7 mouse cellular contexts compared by ENCODE assay signal in genomic region chr19:16050220-16051055, GRCm38 (mm10).
DNase-seq lines count a peak whose midpoint lies in the region; ATAC-seq lines count a peak whose summit lies in the region.

No protein-coding gene starts in this region.

- no peaks in the 10 kb centered on the region for H3K36me3 ChIP-seq in forebrain, embryonic 15.5 days
- H3K36me3 ChIP-seq in liver, embryonic 16.5 days (ENCODE audit: control insufficient read depth, insufficient read depth) = no peaks in the 10 kb centered on the region

- 3% methylated on average over 18 of the region's 18 CpGs for WGBS in forebrain, embryonic 15.5 days
- 28% methylated on average over 18 of the region's 18 CpGs for WGBS in liver, embryonic 16.5 days (ENCODE audit: insufficient replicate concordance)

- peak overlapping the region; percentile 12; the same call in 1 of the 2 replicates for H3K27ac ChIP-seq in forebrain, embryonic 15.5 days (replicated peaks)
- no peak overlapping the region for H3K27ac ChIP-seq in liver, embryonic 16.5 days (ENCODE audit: low read length)

- no peaks in the 10 kb centered on the region for H3K27me3 ChIP-seq in forebrain, embryonic 15.5 days
- H3K27me3 ChIP-seq in liver, embryonic 16.5 days (ENCODE audit: control insufficient read depth, insufficient read depth, low read depth, low read length) = no peaks in the 10 kb centered on the region

- H3K4me1 ChIP-seq in forebrain, embryonic 15.5 days = peaks cover 13% of the 10 kb centered on the region
- no peaks in the 10 kb centered on the region for H3K4me1 ChIP-seq in liver, embryonic 16.5 days (ENCODE audit: control insufficient read depth, low read depth, low read length)

- peak overlapping the region; percentile 63 for H3K4me2 ChIP-seq in forebrain, embryonic 15.5 days (replicated peaks)
- H3K4me2 ChIP-seq in liver, embryonic 16.5 days (ENCODE audit: low read depth, low read length) = peak overlapping the region; percentile 50

- H3K4me3 ChIP-seq in forebrain, embryonic 15.5 days = peak overlapping the region; percentile 38
- peak overlapping the region; percentile 42 for H3K4me3 ChIP-seq in liver, embryonic 16.5 days (ENCODE audit: low read depth, low read length)

- peak overlapping the region; percentile 33; the same call in 1 of the 2 replicates for H3K9ac ChIP-seq in forebrain, embryonic 15.5 days (replicated peaks)
- H3K9ac ChIP-seq in liver, embryonic 16.5 days (ENCODE audit: low read depth, low read length) = no peak overlapping the region

- DNase-seq in CD4-positive, CD25-positive, alpha-beta regulatory T cell, adult 2 months (ENCODE audit: low read depth, low spot score) = peak; percentile 19
- peak; percentile 66 for DNase-seq in Muller cell, postnatal 12 days (ENCODE audit: inconsistent ontology term)
- peak; percentile 19 to 58 for DNase-seq in layer of hippocampus, adult 18-20 months (ENCODE audit: low spot score in 2 of 2)
- peak; percentile 31 for DNase-seq in retina, embryonic 14.5 days (ENCODE audit: low spot score)
- DNase-seq in urinary bladder, adult 2 months (ENCODE audit: low spot score) = no peak

- no peaks in the 10 kb centered on the region for H3K9me3 ChIP-seq in forebrain, embryonic 15.5 days
- H3K9me3 ChIP-seq in liver, embryonic 16.5 days (replicated peaks; ENCODE audit: control insufficient read depth, low read length) = no peaks in the 10 kb centered on the region

- ATAC-seq in forebrain, embryonic 15.5 days (replicated peaks) = peak; percentile 81
- ATAC-seq in liver, embryonic 16.5 days (ENCODE audit: low read depth) = no peak
